Mouse (Mus musculus) kidney, postnatal 0 days (tissue): ENCODE data around the gene Gak. TPM values are rescaled to one million over a fixed set of nuclear protein-coding genes. Genes with fewer than 3 reads are reported as not detected.

Source experiments
- ATAC-seq: fragments of 200-750 bp; cut with Nextera tagmentation; replicated peaks from 2 replicates; pipeline ENCODE4 v1.8.0; 2017; ENCODE audit warnings: low read depth, moderate number of reproducible peaks, moderate TSS enrichment, moderate library complexity; ENCODE audit not compliant: low FRiP score
- DNase-seq: peaks from one replicate; pipeline ENCODE4 v3.0.0-alpha.2; 2016; ENCODE audit warnings: low spot score
- H3K27ac ChIP-seq: fragments of 300-500 bp; sonication (generic); 2 replicates; pipeline ENCODE4 v1.5.1; 2014; ENCODE audit warnings: mild to moderate bottlenecking
- H3K27me3 ChIP-seq: fragments of 300-500 bp; sonication (generic); 2 replicates; pipeline ENCODE4 v1.6.1; 2014; ENCODE audit warnings: low read length, mixed read lengths; ENCODE audit not compliant: insufficient read depth
- H3K36me3 ChIP-seq: fragments of 300-500 bp; sonication (generic); 2 replicates; pipeline ENCODE4 v1.6.1; 2014; ENCODE audit warnings: low read length, mixed read lengths; ENCODE audit not compliant: insufficient read depth
- H3K4me1 ChIP-seq: fragments of 300-500 bp; sonication (generic); replicated peaks from 2 replicates; pipeline ENCODE4 v1.6.1; 2014; ENCODE audit warnings: antibody characterized with exemption, low read length, mixed read lengths; ENCODE audit not compliant: insufficient read depth
- H3K4me2 ChIP-seq: fragments of 300-500 bp; sonication (generic); 2 replicates; pipeline ENCODE4 v1.6.1; 2014; ENCODE audit warnings: mild to moderate bottlenecking, low read length, moderate library complexity, mixed read lengths
- H3K4me3 ChIP-seq: fragments of 300-500 bp; sonication (generic); replicated peaks from 2 replicates; pipeline ENCODE4 v1.5.1; 2014; ENCODE audit warnings: low read depth, low read length
- H3K9ac ChIP-seq: fragments of 300-500 bp; sonication (generic); 2 replicates; pipeline ENCODE4 v1.6.1; 2014; ENCODE audit warnings: low read depth, low read length
- H3K9me3 ChIP-seq: fragments of 300-500 bp; sonication (generic); replicated peaks from 2 replicates; pipeline ENCODE4 v1.6.1; 2016; ENCODE audit warnings: low read length, inconsistent platforms, mixed read lengths
- CTCF ChIP-seq: IDR thresholded peaks from 2 replicates; pipeline ENCODE4 v1.5.1; 2016; ENCODE audit warnings: antibody characterized with exemption, low read depth, mild to moderate bottlenecking, moderate library complexity
- WGBS: fragments of 180-500 bp; shearing (Covaris S2); extraction: QIAGEN DNeasy Blood & Tissue Kit; methylation state at CpG from one replicate; pipeline ENCODE4 v1.1.7; 2014; 5-methylcytosine and 5-hydroxymethylcytosine counted together
- polyA plus RNA-seq: library from polyadenylated mRNA; unstranded; fragments of >200 nt; fragmentation: Nextera tagmentation; extraction: Ambion mirVana; gene quantifications from 2 replicates; pipeline ENCODE4 v1.2.1, GENCODE M21; 2015

The Gak gene
- polyA plus RNA-seq, 1 experiment from 2014 or later: 43.1 TPM

GRCm38 (mm10) chr5:108651136-108651720 is 21.7 kb upstream of the Gak start:
- Histone ChIP-seq H3K27me3 (no peaks in the 10 kb centered on the region), H3K4me3 (no peak overlapping the region), H3K36me3 (peaks cover 47% of the 10 kb centered on the region), H3K9me3 (no peaks in the 10 kb centered on the region), H3K9ac (no peak overlapping the region), H3K27ac (no peak overlapping the region), H3K4me2 (no peak overlapping the region), H3K4me1 (no peaks in the 10 kb centered on the region)
- no peak for ATAC-seq
- DNase-seq: no peak
- no peak for TF ChIP-seq CTCF
- WGBS: 83% methylated on average over 5 of the region's 5 CpGs

GRCm38 (mm10) chr5:108650341-108650740 is 20.8 kb upstream of the Gak start:
- Histone ChIP-seq H3K9me3 (no peaks in the 10 kb centered on the region), H3K27ac (no peak overlapping the region), H3K27me3 (no peaks in the 10 kb centered on the region), H3K4me2 (no peak overlapping the region), H3K9ac (no peak overlapping the region), H3K36me3 (peaks cover 44% of the 10 kb centered on the region; the same call in 1 of the 2 replicates), H3K4me1 (no peaks in the 10 kb centered on the region), H3K4me3 (no peak overlapping the region)
- no peak for ATAC-seq
- no peak for DNase-seq
- TF ChIP-seq CTCF: no peak
- WGBS: 85% methylated on average over 7 of the region's 7 CpGs

GRCm38 (mm10) chr5:108648937-108649576 is 19.5 kb upstream of the Gak start:
- DNase-seq: no peak
- no peak overlapping the region for H3K4me2 ChIP-seq
- no peaks in the 10 kb centered on the region for H3K27me3 ChIP-seq
- no peak for ATAC-seq
- TF ChIP-seq CTCF: no peak
- peaks cover 32% of the 10 kb centered on the region; the same call in 1 of the 2 replicates for H3K36me3 ChIP-seq
- H3K27ac ChIP-seq: no peak overlapping the region
- H3K4me1 ChIP-seq: no peaks in the 10 kb centered on the region
- no peak overlapping the region for H3K9ac ChIP-seq
- no peaks in the 10 kb centered on the region for H3K9me3 ChIP-seq
- H3K4me3 ChIP-seq: no peak overlapping the region
- WGBS: 93% methylated on average over 11 of the region's 11 CpGs

GRCm38 (mm10) chr5:108647820-108648465 is 18.4 kb upstream of the Gak start:
- Histone ChIP-seq H3K36me3 (peaks cover 33% of the 10 kb centered on the region), H3K9me3 (no peaks in the 10 kb centered on the region), H3K4me2 (no peak overlapping the region), H3K4me1 (no peaks in the 10 kb centered on the region), H3K27ac (no peak overlapping the region), H3K4me3 (no peak overlapping the region), H3K27me3 (no peaks in the 10 kb centered on the region), H3K9ac (no peak overlapping the region)
- no peak for TF ChIP-seq CTCF
- 92% methylated on average over 2 of the region's 2 CpGs for WGBS
- ATAC-seq: no peak
- DNase-seq: no peak

- Histone ChIP-seq H3K4me3 (no peak overlapping the region), H3K27ac (no peak overlapping the region), H3K27me3 (no peaks in the 10 kb centered on the region), H3K9me3 (no peaks in the 10 kb centered on the region), H3K36me3 (peaks cover 37% of the 10 kb centered on the region), H3K4me2 (no peak overlapping the region), H3K9ac (no peak overlapping the region), H3K4me1 (no peaks in the 10 kb centered on the region)
- WGBS: 84% methylated on average over 2 of the region's 2 CpGs
- ATAC-seq: no peak
- no peak for TF ChIP-seq CTCF
- DNase-seq: no peak
These were observed 17.8 kb upstream of the Gak start for GRCm38 (mm10) chr5:108647311-108647710.

- no peak for TF ChIP-seq CTCF
- no peak overlapping the region for H3K4me2 ChIP-seq
- H3K27me3 ChIP-seq: no peaks in the 10 kb centered on the region
- peaks cover 39% of the 10 kb centered on the region for H3K36me3 ChIP-seq
- DNase-seq: no peak
- H3K27ac ChIP-seq: no peak overlapping the region
- H3K4me1 ChIP-seq: no peaks in the 10 kb centered on the region
- H3K9ac ChIP-seq: no peak overlapping the region
- H3K9me3 ChIP-seq: no peaks in the 10 kb centered on the region
- ATAC-seq: no peak
- no peak overlapping the region for H3K4me3 ChIP-seq
- 89% methylated on average over 3 of the region's 3 CpGs for WGBS
These were observed 16.7 kb upstream of the Gak start for GRCm38 (mm10) chr5:108646343-108646660.
